Mouse (Mus musculus): ENCODE results near the gene Gm9837.

DNA sequence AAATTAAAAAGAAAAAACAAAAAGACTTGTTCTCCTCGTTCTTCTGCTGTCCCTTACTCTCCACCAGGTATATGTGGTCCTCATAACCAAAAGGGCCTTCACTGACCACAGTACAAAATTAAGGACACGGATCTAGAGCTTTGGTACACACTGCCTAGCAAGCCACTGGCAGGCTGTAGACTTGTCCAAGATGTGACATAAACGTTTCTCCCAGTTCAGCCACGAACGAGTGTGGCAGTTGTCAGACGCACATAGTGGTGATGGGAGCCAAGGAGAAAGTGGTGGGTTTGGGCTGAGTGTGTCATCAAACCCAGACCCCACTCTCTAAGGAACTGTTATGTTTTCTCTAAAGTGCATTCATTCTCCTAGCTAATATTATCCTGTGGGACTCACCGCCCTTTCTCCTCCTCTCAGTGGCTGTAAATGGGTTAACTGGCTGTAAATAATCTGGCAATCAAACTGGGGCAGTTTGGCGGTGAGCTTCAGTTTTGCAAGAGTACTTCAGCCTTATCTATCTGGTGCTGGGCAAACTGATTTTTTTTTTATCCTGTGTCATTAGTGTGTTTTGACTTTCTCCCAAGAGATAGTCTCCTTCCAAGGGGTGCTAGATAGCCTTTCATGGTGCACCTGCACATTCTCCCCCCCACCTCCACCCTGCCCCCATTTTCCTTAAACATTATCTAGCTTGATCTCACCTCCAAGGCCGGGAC, 38.8 kb downstream of the Gm9837 start:
- no peak for TF ChIP-seq CHD2 (IDR thresholded peaks at IDR 0.05; ENCODE audit: low read depth, low read length)
- no peak for TF ChIP-seq ZC3H11A (IDR thresholded peaks at IDR 0.05; ENCODE audit: borderline replicate concordance, low read depth, low read length)
